Mouse (Mus musculus): ENCODE results near the gene Fggy. TPM values are rescaled to one million over a fixed set of nuclear protein-coding genes. Genes with fewer than 3 reads are reported as not detected.

Gene Fggy
- polyA plus RNA-seq (2015; fragmentation: Nextera tagmentation; extraction: Ambion mirVana) = 5.3 and 7.0 TPM in 2 replicates

DNA sequence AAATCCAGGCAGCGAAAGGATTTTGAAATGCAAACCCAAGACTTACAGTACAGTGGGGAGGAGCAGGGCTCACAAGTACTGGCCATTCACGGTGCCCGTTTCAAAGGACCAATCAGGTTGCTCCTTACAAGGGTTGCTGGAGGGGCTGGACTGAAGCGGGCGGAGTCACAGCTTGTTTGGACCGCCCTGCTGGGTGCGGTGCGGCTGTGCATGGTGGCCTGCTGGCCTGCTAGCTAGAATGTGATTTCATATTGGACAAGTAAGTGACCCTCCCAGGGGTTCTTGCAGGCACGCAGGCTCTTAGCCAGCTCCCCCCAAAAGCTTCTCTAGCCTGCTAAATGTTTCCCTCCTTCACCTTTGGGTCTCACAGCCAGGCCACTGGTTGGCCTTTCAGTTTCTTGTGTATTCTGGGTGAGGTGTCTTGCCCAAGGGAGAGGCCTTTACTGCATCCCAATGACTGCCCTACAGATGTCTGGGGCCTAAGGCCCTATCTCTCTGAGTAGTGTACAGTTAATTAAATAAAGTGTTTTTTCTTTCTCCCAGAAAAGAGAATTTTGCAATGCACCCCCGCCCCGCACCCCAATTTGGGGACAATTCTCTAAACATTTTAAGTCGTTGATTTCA, at the start of gene Fggy:
Gene Fggy (plus strand): TSS at position 175 of the 624 bp plus-strand sequence.
- peak; percentile 100 for ATAC-seq (ENCODE audit: low FRiP score, low TSS enrichment)
- Histone ChIP-seq H3K4me1 (replicated peaks; ENCODE audit: control insufficient read depth, insufficient read depth) (no peaks in the 10 kb centered on the region), H3K36me3 (ENCODE audit: control insufficient read depth, insufficient read depth, low read length) (no peaks in the 10 kb centered on the region), H3K27ac (replicated peaks) (peak within 1 kb of the TSS; percentile 91), H3K27me3 (ENCODE audit: control insufficient read depth, insufficient read depth, low read length) (no peaks in the 10 kb centered on the region), H3K4me3 (ENCODE audit: low read depth, low read length) (peak within 1 kb of the TSS; percentile 38), H3K9ac (ENCODE audit: low read length) (peak within 1 kb of the TSS; percentile 58), H3K9me3 (ENCODE audit: control insufficient read depth, low read length) (no peaks in the 10 kb centered on the region), H3K4me2 (replicated peaks; ENCODE audit: low read depth) (peak within 1 kb of the TSS; percentile 64)
- peak; percentile 96 for DNase-seq (ENCODE audit: low spot score)
- 18% methylated on average over 12 of the region's 12 CpGs for WGBS
- TF ChIP-seq EP300 (optimal IDR thresholded peaks at IDR 0.05) (no peak), CTCF (IDR thresholded peaks at IDR 0.05; ENCODE audit: low read depth) (peak; percentile 47)

- DNase-seq (ENCODE audit: low spot score) (no peak), ATAC-seq (ENCODE audit: low FRiP score, low TSS enrichment) (no peak)
- H3K27ac ChIP-seq (replicated peaks) = no peak overlapping the region
- H3K4me2 ChIP-seq (replicated peaks; ENCODE audit: low read depth) = no peak overlapping the region
- H3K9ac ChIP-seq (ENCODE audit: low read length) = no peak overlapping the region
- H3K27me3 ChIP-seq (ENCODE audit: control insufficient read depth, insufficient read depth, low read length) = no peaks in the 10 kb centered on the region
- WGBS = 78% methylated on average over 4 of the region's 4 CpGs
- TF ChIP-seq EP300 (optimal IDR thresholded peaks at IDR 0.05) (no peak), CTCF (IDR thresholded peaks at IDR 0.05; ENCODE audit: low read depth) (no peak)
- no peaks in the 10 kb centered on the region for H3K9me3 ChIP-seq (ENCODE audit: control insufficient read depth, low read length)
- H3K36me3 ChIP-seq (ENCODE audit: control insufficient read depth, insufficient read depth, low read length) = no peaks in the 10 kb centered on the region
- H3K4me3 ChIP-seq (ENCODE audit: low read depth, low read length) = no peak overlapping the region
- no peaks in the 10 kb centered on the region for H3K4me1 ChIP-seq (replicated peaks; ENCODE audit: control insufficient read depth, insufficient read depth)
These were observed 49.4 kb upstream of the Fggy start for GRCm38 (mm10) chr4:95507946-95508311.

DNA sequence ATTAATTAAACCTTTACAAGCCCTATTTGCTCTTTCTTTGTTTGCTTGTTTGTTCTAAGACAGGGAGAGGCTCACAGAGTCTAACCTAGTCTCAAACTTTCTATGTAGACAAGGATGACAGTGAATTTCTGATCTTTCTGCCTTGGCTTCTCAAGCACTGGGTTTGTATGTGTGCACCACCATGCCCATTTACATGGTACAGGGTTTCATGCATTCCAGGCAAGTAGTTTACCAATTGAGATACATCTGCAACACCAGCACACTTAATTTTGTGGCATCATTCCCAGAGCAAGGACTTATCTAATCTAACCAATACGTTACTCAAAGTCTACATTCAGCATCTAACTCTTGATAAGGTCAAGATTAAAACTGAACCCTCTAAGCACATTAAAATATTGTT, 38.9 kb upstream of the Fggy start:
- ATAC-seq (ENCODE audit: low FRiP score, low TSS enrichment) (no peak), DNase-seq (ENCODE audit: low spot score) (no peak)
- Histone ChIP-seq H3K9me3 (ENCODE audit: control insufficient read depth, low read length) (no peaks in the 10 kb centered on the region), H3K4me1 (replicated peaks; ENCODE audit: control insufficient read depth, insufficient read depth) (no peaks in the 10 kb centered on the region), H3K27me3 (ENCODE audit: control insufficient read depth, insufficient read depth, low read length) (no peaks in the 10 kb centered on the region), H3K27ac (replicated peaks) (no peak overlapping the region), H3K4me2 (replicated peaks; ENCODE audit: low read depth) (no peak overlapping the region), H3K36me3 (ENCODE audit: control insufficient read depth, insufficient read depth, low read length) (no peaks in the 10 kb centered on the region), H3K4me3 (ENCODE audit: low read depth, low read length) (no peak overlapping the region), H3K9ac (ENCODE audit: low read length) (no peak overlapping the region)
- TF ChIP-seq CTCF (IDR thresholded peaks at IDR 0.05; ENCODE audit: low read depth) (no peak), EP300 (optimal IDR thresholded peaks at IDR 0.05) (no peak)
- WGBS = 47% methylated on average over 1 of the region's 1 CpGs

GRCm38 (mm10) chr4:95519975-95520642, 37.2 kb upstream of the Fggy start:
- H3K4me2 ChIP-seq (replicated peaks; ENCODE audit: low read depth) = no peak overlapping the region
- H3K9me3 ChIP-seq (ENCODE audit: control insufficient read depth, low read length) = no peaks in the 10 kb centered on the region
- ATAC-seq (ENCODE audit: low FRiP score, low TSS enrichment) = no peak
- TF ChIP-seq CTCF (IDR thresholded peaks at IDR 0.05; ENCODE audit: low read depth) (no peak), EP300 (optimal IDR thresholded peaks at IDR 0.05) (no peak)
- H3K4me1 ChIP-seq (replicated peaks; ENCODE audit: control insufficient read depth, insufficient read depth) = no peaks in the 10 kb centered on the region
- H3K27ac ChIP-seq (replicated peaks) = no peak overlapping the region
- no peak for DNase-seq (ENCODE audit: low spot score)
- H3K27me3 ChIP-seq (ENCODE audit: control insufficient read depth, insufficient read depth, low read length) = no peaks in the 10 kb centered on the region
- no peak overlapping the region for H3K4me3 ChIP-seq (ENCODE audit: low read depth, low read length)
- 59% methylated on average over 4 of the region's 4 CpGs for WGBS
- no peaks in the 10 kb centered on the region for H3K36me3 ChIP-seq (ENCODE audit: control insufficient read depth, insufficient read depth, low read length)
- no peak overlapping the region for H3K9ac ChIP-seq (ENCODE audit: low read length)

DNA sequence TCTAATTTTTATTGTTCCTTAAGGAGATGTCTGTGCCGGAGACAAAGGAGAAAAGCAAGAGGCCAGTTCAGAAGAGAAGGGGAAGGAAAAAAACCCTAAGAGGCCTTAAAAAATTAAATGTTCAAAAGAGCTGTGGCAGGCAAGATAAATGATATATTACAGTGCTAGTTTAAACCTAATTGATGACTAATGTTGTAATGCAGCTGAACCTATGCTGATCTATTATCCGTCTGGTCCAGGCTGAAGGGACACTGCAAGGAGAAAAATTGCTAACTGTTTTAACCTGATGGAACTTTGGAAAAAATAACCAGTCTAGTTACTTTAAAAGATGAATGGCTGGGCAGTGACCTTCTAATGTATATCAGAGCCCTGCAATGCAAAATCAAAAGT, 36.7 kb upstream of the Fggy start:
- H3K4me2 ChIP-seq (replicated peaks; ENCODE audit: low read depth) = no peak overlapping the region
- DNase-seq (ENCODE audit: low spot score) (no peak), ATAC-seq (ENCODE audit: low FRiP score, low TSS enrichment) (no peak)
- H3K27me3 ChIP-seq (ENCODE audit: control insufficient read depth, insufficient read depth, low read length) = no peaks in the 10 kb centered on the region
- 69% methylated on average over 2 of the region's 2 CpGs for WGBS
- H3K4me3 ChIP-seq (ENCODE audit: low read depth, low read length) = no peak overlapping the region
- no peak overlapping the region for H3K9ac ChIP-seq (ENCODE audit: low read length)
- no peaks in the 10 kb centered on the region for H3K36me3 ChIP-seq (ENCODE audit: control insufficient read depth, insufficient read depth, low read length)
- H3K4me1 ChIP-seq (replicated peaks; ENCODE audit: control insufficient read depth, insufficient read depth) = no peaks in the 10 kb centered on the region
- H3K9me3 ChIP-seq (ENCODE audit: control insufficient read depth, low read length) = no peaks in the 10 kb centered on the region
- TF ChIP-seq CTCF (IDR thresholded peaks at IDR 0.05; ENCODE audit: low read depth) = no peak
- no peak for TF ChIP-seq EP300 (optimal IDR thresholded peaks at IDR 0.05)
- H3K27ac ChIP-seq (replicated peaks) = no peak overlapping the region

DNA sequence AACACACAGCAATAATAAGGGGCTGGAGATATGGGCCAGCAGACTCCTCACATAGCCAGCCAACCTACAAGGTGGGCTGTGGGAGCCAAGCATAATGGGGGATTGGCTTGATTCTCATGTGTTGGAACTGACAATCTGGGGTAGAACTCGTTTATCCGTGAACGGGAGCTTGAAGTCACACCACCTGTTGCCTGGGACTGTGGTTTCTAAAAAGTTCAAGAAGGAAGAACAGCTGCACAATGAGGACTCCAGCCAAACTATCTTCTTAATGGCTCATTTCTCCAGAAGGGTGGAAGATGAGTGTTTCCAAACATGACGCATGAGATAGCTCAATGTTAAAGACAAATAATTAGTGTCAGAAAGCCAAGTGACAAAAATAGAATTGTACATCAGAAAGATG, 30.7 kb upstream of the Fggy start:
- 58% methylated on average over 4 of the region's 4 CpGs for WGBS
- Histone ChIP-seq H3K9ac (ENCODE audit: low read length) (no peak overlapping the region), H3K4me1 (replicated peaks; ENCODE audit: control insufficient read depth, insufficient read depth) (no peaks in the 10 kb centered on the region), H3K9me3 (ENCODE audit: control insufficient read depth, low read length) (no peaks in the 10 kb centered on the region), H3K27ac (replicated peaks) (no peak overlapping the region), H3K4me3 (ENCODE audit: low read depth, low read length) (no peak overlapping the region), H3K36me3 (ENCODE audit: control insufficient read depth, insufficient read depth, low read length) (no peaks in the 10 kb centered on the region), H3K4me2 (replicated peaks; ENCODE audit: low read depth) (no peak overlapping the region), H3K27me3 (ENCODE audit: control insufficient read depth, insufficient read depth, low read length) (no peaks in the 10 kb centered on the region)
- ATAC-seq (ENCODE audit: low FRiP score, low TSS enrichment) = no peak
- DNase-seq (ENCODE audit: low spot score) = no peak
- TF ChIP-seq CTCF (IDR thresholded peaks at IDR 0.05; ENCODE audit: low read depth) = no peak
- TF ChIP-seq EP300 (optimal IDR thresholded peaks at IDR 0.05) = no peak
